Mouse (Mus musculus): ENCODE measurements around the gene Gper1.

DNA sequence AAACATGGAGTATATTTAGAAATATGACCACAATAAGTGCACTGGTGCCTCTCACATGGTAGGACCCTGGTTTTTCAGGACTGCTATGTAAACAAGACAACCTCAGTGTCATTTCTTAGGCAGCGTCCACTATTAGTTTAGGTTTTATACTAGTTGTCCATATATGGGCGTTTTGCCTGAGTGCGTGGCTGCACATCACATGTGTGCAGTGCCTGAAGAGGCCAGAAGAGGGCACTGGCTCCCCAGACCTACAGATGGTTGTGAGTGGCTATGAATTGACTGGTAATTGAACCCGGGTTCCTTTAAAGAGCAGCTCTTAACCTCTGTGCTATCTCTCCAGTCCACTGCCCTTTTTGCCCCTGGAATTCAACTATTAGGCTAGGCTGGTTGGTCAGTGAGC lies 6.0 kb upstream of the Gper1 start:
- TF ChIP-seq POLR2A (IDR thresholded peaks at IDR 0.05; ENCODE audit: control insufficient read depth, low read depth, low read length) (no peak), CTCF (IDR thresholded peaks at IDR 0.05; ENCODE audit: control insufficient read depth, insufficient read depth, insufficient replicate concordance, low read depth, low read length) (peak; percentile 44; the same call in 1 of the 2 replicates)
